Mouse (Mus musculus): ENCODE data around the gene Gpnmb. TPM values are rescaled to one million over a fixed set of nuclear protein-coding genes. Genes with fewer than 3 reads are reported as not detected.

The Gpnmb gene
- total RNA-seq, 2 experiments from 2014 or later = 0.80 to 37.2 TPM

GRCm38 (mm10) chr6:49094968-49095367, 58.6 kb downstream of the Gpnmb start:
- DNase-seq (ENCODE audit: low spot score in 2 of 2) = no peak

GRCm38 (mm10) chr6:49096421-49096820, 60.1 kb downstream of the Gpnmb start:
- peak; percentile 30 to 40 for DNase-seq (ENCODE audit: low spot score in 2 of 2)

- DNase-seq (ENCODE audit: low spot score in 2 of 2) = peak; percentile 60 to 70
Measured at GRCm38 (mm10) chr6:49096933-49097461, 60.7 kb downstream of the Gpnmb start.

- DNase-seq (ENCODE audit: low spot score in 2 of 2) = no peak
Measured at GRCm38 (mm10) chr6:49097596-49098110, 61.3 kb downstream of the Gpnmb start.

GRCm38 (mm10) chr6:49099086-49099485, 62.7 kb downstream of the Gpnmb start:
- no peak for DNase-seq (ENCODE audit: low spot score in 2 of 2)

GRCm38 (mm10) chr6:49106746-49107500, 70.6 kb downstream of the Gpnmb start:
- no peak for DNase-seq (ENCODE audit: low spot score in 2 of 2)

GRCm38 (mm10) chr6:49109196-49109595, 72.8 kb downstream of the Gpnmb start:
- no peak for DNase-seq (ENCODE audit: low spot score in 2 of 2)

- no peak for DNase-seq (ENCODE audit: low spot score in 2 of 2)
Measured at GRCm38 (mm10) chr6:49113895-49114294, 77.5 kb downstream of the Gpnmb start.

GRCm38 (mm10) chr6:49114457-49114856, 78.1 kb downstream of the Gpnmb start:
- no peak for DNase-seq (ENCODE audit: low spot score in 2 of 2)

- no peak for DNase-seq (ENCODE audit: low spot score in 2 of 2)
Measured at GRCm38 (mm10) chr6:49115550-49115949, 79.2 kb downstream of the Gpnmb start.

GRCm38 (mm10) chr6:49116241-49116640, 79.9 kb downstream of the Gpnmb start:
- DNase-seq (ENCODE audit: low spot score in 2 of 2) = peak in 1 of 2 experiments; percentile 27

GRCm38 (mm10) chr6:49118446-49118845, 82.1 kb downstream of the Gpnmb start:
- DNase-seq (ENCODE audit: low spot score in 2 of 2) = no peak

- no peak for DNase-seq (ENCODE audit: low spot score in 2 of 2)
Measured at GRCm38 (mm10) chr6:49119462-49120135, 83.3 kb downstream of the Gpnmb start.

- DNase-seq (ENCODE audit: low spot score in 2 of 2) = no peak
Measured at GRCm38 (mm10) chr6:49120370-49120769, 84.0 kb downstream of the Gpnmb start.

Other genes starting within 250 kb of the Gpnmb start
- gene Tmem176a, start 195.6 kb upstream of the Gpnmb start, total RNA-seq (2021) = 100 to 1,000 TPM; 277 to 350 TPM
- 100 to 1,000 TPM; 514 to 636 TPM for gene Tmem176b, start 195.1 kb upstream of the Gpnmb start, total RNA-seq (2021)
- not detected for gene Aoc1, start 163.7 kb upstream of the Gpnmb start, total RNA-seq (2021)
- gene 1600015I10Rik, start 106.7 kb upstream of the Gpnmb start, total RNA-seq (2021) = not detected
- gene Doxl2, start 61.6 kb upstream of the Gpnmb start, total RNA-seq (2021) = not detected
- gene Svs1, start 49.7 kb upstream of the Gpnmb start, total RNA-seq (2021) = not detected
- gene Malsu1, start 37.2 kb downstream of the Gpnmb start, total RNA-seq (2021) = 10 to 100 TPM; 32.9 to 35.3 TPM
- under 1 TPM in 1 of 2 experiments, not detected in 1; 0.10 TPM for gene Igf2bp3, start 178.4 kb downstream of the Gpnmb start, total RNA-seq (2021)
- gene Tra2a, start 227.5 kb downstream of the Gpnmb start, total RNA-seq (2021) = 100 to 1,000 TPM; 102 to 111 TPM